Mouse (Mus musculus): Measurements from ENCODE around the gene Cyld.

The Cyld gene

DNA sequence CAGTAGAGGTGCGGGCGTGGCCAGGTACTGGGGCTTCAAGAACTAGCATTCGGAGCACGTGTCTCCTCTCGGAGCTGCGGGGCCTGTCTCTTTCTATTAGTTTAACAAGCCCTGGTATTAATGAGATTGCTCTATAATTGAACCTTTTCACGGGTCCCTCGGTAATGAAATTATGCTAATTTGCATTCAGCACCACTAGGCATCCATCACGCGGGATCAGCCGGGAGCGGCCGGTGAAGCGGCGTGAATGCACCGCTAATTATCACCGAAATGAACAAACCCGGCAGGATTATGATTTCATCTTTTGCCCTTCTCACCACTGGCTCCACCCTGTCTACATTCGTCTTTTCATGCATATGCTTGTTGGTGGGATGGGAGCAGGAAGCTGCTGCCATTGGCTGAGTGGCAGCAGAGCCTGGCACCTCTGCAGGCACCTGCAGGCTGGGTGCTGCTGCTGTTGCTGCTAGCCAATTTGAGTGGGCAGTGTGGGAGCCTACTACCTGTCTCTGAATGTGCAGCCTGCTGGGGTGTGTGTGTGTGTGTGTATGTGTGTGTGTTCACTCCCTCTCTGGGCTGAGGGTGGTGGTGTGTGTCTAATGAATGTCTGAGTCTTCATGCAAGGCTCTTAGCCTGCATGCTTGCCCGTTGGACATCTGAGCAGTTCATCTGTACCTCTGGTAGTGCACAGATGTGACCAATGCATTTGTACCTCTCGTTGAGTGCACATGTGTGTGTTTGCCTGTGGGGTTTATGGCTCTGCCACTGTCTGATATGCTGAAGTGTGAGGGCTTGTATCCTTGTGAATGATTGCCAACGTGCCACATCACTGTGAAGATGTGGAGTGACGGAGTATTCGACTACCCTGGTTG, 97.2 kb downstream of the Cyld start:
- DNase-seq = no peak

DNA sequence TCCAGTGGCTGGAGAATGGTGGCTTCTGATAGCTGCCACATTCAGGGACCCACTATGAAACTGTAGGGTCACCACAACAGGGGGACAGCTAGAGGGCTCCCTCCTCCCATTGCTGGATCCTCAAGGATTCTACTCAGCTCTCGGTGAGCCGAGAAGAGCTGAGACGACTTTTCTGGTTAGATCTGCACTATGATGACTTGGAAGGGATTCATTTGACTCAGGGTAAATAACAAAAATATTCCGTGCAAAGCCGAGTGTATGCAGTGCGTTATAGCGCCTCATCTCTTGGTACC, 97.7 kb downstream of the Cyld start:
- DNase-seq = no peak

DNA sequence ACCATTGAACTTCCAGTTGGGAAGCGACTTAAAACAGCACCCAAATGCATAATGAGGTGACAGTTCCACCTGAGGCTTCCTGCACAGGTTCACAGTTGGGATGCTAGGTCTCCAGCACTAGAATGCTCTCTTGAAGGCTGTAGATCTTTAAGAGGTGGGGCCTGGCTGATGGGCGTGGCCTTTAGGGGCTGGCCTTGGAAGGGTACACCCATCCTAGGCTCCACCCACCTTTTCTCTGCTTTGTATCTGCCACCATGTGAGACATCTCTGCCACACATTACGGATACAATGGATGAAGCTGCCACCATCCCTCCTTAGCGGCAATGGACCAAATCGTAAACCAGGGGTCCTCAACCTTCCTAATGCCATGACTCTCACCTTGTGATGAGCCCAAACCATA, 99.1 kb downstream of the Cyld start:
- no peak for DNase-seq

DNA sequence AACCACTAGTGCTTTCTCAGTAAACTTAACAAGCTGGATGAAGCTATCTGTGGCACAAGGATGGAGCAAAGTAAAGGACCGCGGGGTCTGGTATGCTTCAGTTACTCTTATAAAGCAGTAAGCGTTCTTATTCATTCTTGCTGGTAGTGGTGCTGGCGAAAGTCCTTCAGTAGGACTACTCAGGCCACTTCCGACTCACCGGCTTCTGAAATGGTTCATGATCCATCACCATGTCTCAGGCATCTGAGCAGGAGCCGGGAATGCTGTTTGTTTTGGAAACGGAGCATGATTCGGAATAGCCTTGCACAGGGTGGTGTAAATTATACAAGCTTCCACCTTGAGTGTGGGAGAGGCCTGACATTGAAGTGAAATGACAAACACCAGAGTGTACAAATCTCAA, 99.8 kb downstream of the Cyld start:
- no peak for DNase-seq

All from lung, adult 18-20 months (tissue).